Mouse (Mus musculus) neural tube, embryonic 15.5 days (tissue): ENCODE measurements around the gene Strn4. TPM values are rescaled to one million over a fixed set of nuclear protein-coding genes. Genes with fewer than 3 reads are reported as not detected.
A peak's percentile ranks its signal among the peaks of the same experiment; 100 is the strongest.

Source experiments
- ATAC-seq: fragments of 200-750 bp; cut with Nextera tagmentation; 2 replicates; pipeline ENCODE4 v1.8.0; 2017; ENCODE audit warnings: mild to moderate bottlenecking, moderate TSS enrichment, moderate library complexity; ENCODE audit not compliant: low FRiP score
- H3K27ac ChIP-seq: fragments of 300-500 bp; sonication (generic); replicated peaks from 2 replicates; pipeline ENCODE4 v1.5.1; 2015; ENCODE audit warnings: mild to moderate bottlenecking, inconsistent platforms
- H3K27me3 ChIP-seq: fragments of 300-500 bp; sonication (generic); replicated peaks from 2 replicates; pipeline ENCODE4 v1.6.1; 2015; ENCODE audit warnings: inconsistent platforms
- H3K36me3 ChIP-seq: fragments of 300-500 bp; sonication (generic); 2 replicates; pipeline ENCODE4 v1.6.1; 2015; ENCODE audit warnings: inconsistent platforms
- H3K4me1 ChIP-seq: fragments of 300-500 bp; sonication (generic); 2 replicates; pipeline ENCODE4 v1.6.1; 2015; ENCODE audit warnings: inconsistent platforms
- H3K4me2 ChIP-seq: fragments of 300-500 bp; sonication (generic); 2 replicates; pipeline ENCODE4 v1.6.1; 2015; ENCODE audit warnings: inconsistent platforms, mild to moderate bottlenecking, moderate library complexity
- H3K4me3 ChIP-seq: fragments of 300-500 bp; sonication (generic); replicated peaks from 2 replicates; pipeline ENCODE4 v1.5.1; 2015; ENCODE audit warnings: mild to moderate bottlenecking, inconsistent platforms
- H3K9ac ChIP-seq: fragments of 300-500 bp; sonication (generic); replicated peaks from 2 replicates; pipeline ENCODE4 v1.6.1; 2015; ENCODE audit warnings: mild to moderate bottlenecking, inconsistent platforms
- H3K9me3 ChIP-seq: fragments of 300-500 bp; sonication (generic); replicated peaks from 2 replicates; pipeline ENCODE4 v1.6.1; 2016; ENCODE audit warnings: inconsistent platforms
- WGBS: fragments of 180-500 bp; shearing (Covaris S2); methylation state at CpG from one replicate; pipeline ENCODE4 v1.1.7; 2015; ENCODE audit warnings: mixed read lengths; 5-methylcytosine and 5-hydroxymethylcytosine counted together
- polyA plus RNA-seq: library from polyadenylated mRNA; unstranded; fragments of >200 nt; fragmentation: Nextera tagmentation; extraction: Ambion mirVana; gene quantifications from 2 replicates; pipeline ENCODE4 v1.2.1, GENCODE M21; 2015

Strn4 gene
- polyA plus RNA-seq, 1 experiment from 2014 or later: 156 TPM

DNA sequence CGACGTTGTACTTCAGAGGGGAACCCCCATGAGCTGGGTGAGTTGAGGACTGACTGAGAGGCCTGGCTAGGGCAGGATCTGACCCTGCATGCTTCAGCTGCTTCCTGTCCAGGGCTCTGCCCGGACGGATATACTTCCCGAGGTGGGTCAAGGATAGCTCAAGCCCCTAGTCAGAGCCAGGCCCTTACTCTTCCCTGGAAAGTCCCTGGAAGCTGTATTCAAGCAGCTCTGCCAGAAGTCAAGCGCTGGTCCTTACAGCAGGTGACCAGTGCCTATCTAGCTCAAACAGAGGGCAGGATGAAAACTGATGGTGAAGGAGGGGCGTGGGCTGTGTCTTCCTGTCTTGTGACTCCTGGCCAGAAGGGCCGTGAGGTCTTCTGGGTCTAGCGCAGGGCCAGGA is 14.8 kb downstream of the Strn4 start:
- Histone ChIP-seq H3K4me1 (peaks cover 9% of the 10 kb centered on the region; the same call in 1 of the 2 replicates), H3K27me3 (no peaks in the 10 kb centered on the region), H3K36me3 (peaks cover 98% of the 10 kb centered on the region), H3K9ac (no peak overlapping the region), H3K9me3 (no peaks in the 10 kb centered on the region), H3K4me3 (no peak overlapping the region), H3K27ac (no peak overlapping the region), H3K4me2 (no peak overlapping the region)
- WGBS: 89% methylated on average over 9 of the region's 9 CpGs
- no peak for ATAC-seq

DNA sequence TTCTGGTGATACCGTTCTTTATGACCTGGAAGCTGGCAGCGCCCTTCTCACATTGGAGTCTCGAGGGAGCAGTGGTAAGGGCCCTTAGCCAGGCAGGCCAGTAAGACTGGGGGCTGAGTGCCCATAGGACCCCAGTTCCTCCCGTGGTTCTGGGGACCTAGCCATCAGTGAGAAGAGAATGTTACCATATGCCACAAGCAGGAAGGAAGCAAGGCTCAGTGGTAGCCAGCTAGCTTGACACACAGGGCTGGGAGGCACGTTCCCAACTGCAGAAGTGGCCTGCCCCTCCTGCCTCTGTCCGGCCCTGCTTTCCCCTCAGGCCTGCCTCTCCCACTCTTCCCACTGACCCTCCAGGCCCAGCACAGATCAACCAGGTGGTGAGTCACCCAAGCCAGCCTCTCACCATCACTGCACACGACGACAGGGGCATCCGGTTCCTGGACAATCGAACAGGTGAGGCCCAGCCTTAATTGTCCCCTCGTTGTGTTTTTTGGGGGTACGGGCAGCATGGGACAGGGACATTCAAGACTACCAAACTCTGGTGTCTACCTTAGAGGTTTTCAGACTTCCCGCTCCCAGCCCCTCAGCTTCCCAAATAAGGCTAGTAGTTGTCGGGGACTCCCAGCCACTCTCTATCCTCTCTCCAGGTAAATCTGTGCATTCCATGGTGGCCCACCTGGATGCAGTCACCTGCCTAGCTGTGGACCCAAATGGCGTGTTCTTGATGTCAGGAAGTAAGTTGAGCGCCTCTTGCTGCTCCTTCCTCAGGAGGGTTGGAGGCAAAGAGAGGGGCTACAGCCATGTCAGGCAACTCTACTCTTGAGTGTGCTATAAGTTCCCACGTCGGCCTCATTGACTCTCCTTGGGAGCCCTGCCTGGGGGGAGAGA is 22.5 kb downstream of the Strn4 start:
- 96% methylated on average over 18 of the region's 18 CpGs for WGBS
- ATAC-seq: no peak
- H3K9ac ChIP-seq: no peak overlapping the region

DNA sequence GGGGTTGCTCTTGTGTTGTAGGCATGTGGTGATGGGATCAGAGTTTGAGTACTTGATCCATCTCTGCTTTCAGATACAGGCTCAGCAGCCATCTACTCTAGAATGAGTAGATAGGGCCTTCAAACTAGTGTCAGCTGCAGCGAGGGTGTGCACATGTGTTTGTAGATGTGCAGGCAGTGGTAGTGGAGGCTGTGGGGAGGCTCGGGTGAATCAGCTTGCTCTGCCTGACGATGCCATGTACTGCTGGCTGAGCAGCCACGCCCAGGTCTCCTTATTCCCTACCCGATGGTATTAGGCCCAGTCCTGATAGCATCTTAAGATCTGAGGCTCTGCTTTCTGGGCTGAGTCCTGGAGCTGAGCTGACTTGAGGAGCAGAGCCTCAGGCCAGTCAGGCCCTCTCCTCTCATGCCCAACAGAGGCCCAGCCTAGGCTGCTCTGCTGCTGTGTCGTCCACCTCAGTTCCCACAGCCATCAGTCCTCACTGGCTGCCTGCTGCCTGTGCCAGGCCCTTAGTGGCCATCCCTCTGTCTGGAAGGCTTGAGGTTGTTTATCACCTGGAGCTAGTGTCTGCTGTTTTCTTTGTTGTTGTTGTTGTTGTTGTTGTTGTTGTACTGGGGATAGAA is 23.2 kb downstream of the Strn4 start:
- WGBS: 86% methylated on average over 6 of the region's 6 CpGs
- H3K9me3 ChIP-seq: no peaks in the 10 kb centered on the region
- no peak overlapping the region for H3K4me3 ChIP-seq
- no peak overlapping the region for H3K27ac ChIP-seq
- peaks cover 70% of the 10 kb centered on the region for H3K36me3 ChIP-seq
- H3K9ac ChIP-seq: no peak overlapping the region
- H3K4me2 ChIP-seq: no peak overlapping the region
- H3K4me1 ChIP-seq: peaks cover 26% of the 10 kb centered on the region
- no peaks in the 10 kb centered on the region for H3K27me3 ChIP-seq
- no peak for ATAC-seq

More for the DNA sequence above, 22.5 kb downstream of the Strn4 start:
- H3K4me2 ChIP-seq: no peak overlapping the region
- no peak overlapping the region for H3K27ac ChIP-seq
- H3K4me1 ChIP-seq: peaks cover 18% of the 10 kb centered on the region
- no peak overlapping the region for H3K4me3 ChIP-seq
- H3K27me3 ChIP-seq: no peaks in the 10 kb centered on the region
- H3K9me3 ChIP-seq: no peaks in the 10 kb centered on the region
- H3K36me3 ChIP-seq: peaks cover 78% of the 10 kb centered on the region

GRCm38 (mm10) chr7:16839427-16840108 is 23.9 kb downstream of the Strn4 start:
- no peak for ATAC-seq
- H3K36me3 ChIP-seq: peaks cover 64% of the 10 kb centered on the region

GRCm38 (mm10) chr7:16840109-16840491 is 24.4 kb downstream of the Strn4 start:
- Histone ChIP-seq H3K9me3 (no peaks in the 10 kb centered on the region), H3K4me3 (no peak overlapping the region), H3K4me2 (no peak overlapping the region), H3K4me1 (peaks cover 36% of the 10 kb centered on the region), H3K9ac (no peak overlapping the region; the same call in 1 of the 2 replicates), H3K27ac (no peak overlapping the region), H3K27me3 (no peaks in the 10 kb centered on the region), H3K36me3 (peaks cover 58% of the 10 kb centered on the region)
- whole genome bisulfite sequencing: 87% methylated on average over 2 of the region's 2 CpGs
- ATAC-seq: no peak

More at GRCm38 (mm10) chr7:16839427-16840108, 23.9 kb downstream of the Strn4 start:
- Histone ChIP-seq H3K27ac (no peak overlapping the region), H3K4me1 (peaks cover 31% of the 10 kb centered on the region), H3K4me2 (no peak overlapping the region), H3K9me3 (no peaks in the 10 kb centered on the region), H3K9ac (no peak overlapping the region), H3K4me3 (no peak overlapping the region), H3K27me3 (no peaks in the 10 kb centered on the region)
- 95% methylated on average over 12 of the region's 12 CpGs for WGBS

DNA sequence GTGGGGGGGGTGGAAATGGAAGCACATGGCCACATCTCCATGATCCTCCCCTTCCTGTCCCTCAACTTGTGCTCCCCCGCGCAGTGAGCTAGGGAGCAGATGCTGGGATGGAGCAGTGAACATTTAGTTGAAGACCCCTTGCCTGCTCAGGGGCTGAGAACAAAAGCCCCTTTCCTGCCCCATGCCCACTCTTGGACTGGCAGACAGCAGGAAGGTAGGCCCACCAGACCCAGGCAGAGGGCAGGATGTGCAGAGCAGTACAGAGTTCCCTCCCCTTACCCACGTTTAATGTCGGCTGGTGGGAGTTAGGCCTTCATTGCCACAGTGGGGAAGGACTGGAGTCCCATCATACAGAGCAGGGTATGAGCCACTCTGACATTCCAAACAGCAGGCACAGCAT is 25.4 kb downstream of the Strn4 start:
- no peak overlapping the region for H3K4me2 ChIP-seq
- no peak overlapping the region for H3K9ac ChIP-seq
- WGBS: 72% methylated on average over 4 of the region's 4 CpGs
- H3K36me3 ChIP-seq: peaks cover 53% of the 10 kb centered on the region
- no peak for ATAC-seq
- no peaks in the 10 kb centered on the region for H3K9me3 ChIP-seq
- H3K4me1 ChIP-seq: peaks cover 45% of the 10 kb centered on the region
- no peaks in the 10 kb centered on the region for H3K27me3 ChIP-seq
- H3K27ac ChIP-seq: 0 out of 2 replicates have a peak overlapping the region, but pooled peaks have one; percentile 5
- H3K4me3 ChIP-seq: no peak overlapping the region

- H3K4me1 ChIP-seq: peaks cover 45% of the 10 kb centered on the region
- H3K4me2 ChIP-seq: peak overlapping the region; percentile 98
- peak; percentile 11; the same call in 1 of the 2 replicates for ATAC-seq
- H3K9me3 ChIP-seq: no peaks in the 10 kb centered on the region
- 44% methylated on average over 11 of the region's 11 CpGs for WGBS
- no peak overlapping the region for H3K9ac ChIP-seq
- H3K27ac ChIP-seq: peak overlapping the region; percentile 76
- peak overlapping the region; percentile 59 for H3K4me3 ChIP-seq
- no peaks in the 10 kb centered on the region for H3K27me3 ChIP-seq
- peaks cover 49% of the 10 kb centered on the region for H3K36me3 ChIP-seq
Observed at GRCm38 (mm10) chr7:16841561-16842560, 26.2 kb downstream of the Strn4 start.

DNA sequence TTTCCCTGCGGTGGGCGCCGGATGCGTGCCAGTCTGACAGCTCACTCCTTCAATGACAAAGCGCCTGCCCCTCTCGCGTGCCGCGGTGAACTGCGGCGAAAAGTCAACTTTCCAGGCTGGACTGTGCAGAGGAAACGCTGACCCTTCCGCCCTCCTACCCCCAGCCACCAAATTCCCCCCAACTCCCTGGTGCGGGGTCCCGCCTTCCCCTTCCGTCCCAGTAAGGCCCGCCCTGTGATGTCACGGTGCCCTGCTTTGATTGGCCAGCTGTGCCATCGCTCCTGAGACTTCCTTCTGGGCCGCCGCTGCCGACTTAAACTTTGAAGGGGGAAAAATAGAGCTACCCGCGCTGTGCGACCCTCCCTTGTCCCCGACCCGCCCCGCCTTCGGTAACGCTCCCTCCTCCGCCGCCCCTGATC is 27.0 kb downstream of the Strn4 start, which contains the start of gene Prkd2:
Gene Prkd2, plus strand, starts transcription at position 258 of the 419 bp plus-strand sequence.
- peak within 1 kb of the TSS; percentile 74 for H3K9ac ChIP-seq
- no peaks in the 10 kb centered on the region for H3K27me3 ChIP-seq
- H3K4me2 ChIP-seq: peak within 1 kb of the TSS; percentile 98
- no peaks in the 10 kb centered on the region for H3K9me3 ChIP-seq
- H3K4me3 ChIP-seq: peak within 1 kb of the TSS; percentile 59
- H3K36me3 ChIP-seq: peaks cover 41% of the 10 kb centered on the region
- H3K27ac ChIP-seq: peak within 1 kb of the TSS; percentile 76
- peaks cover 45% of the 10 kb centered on the region for H3K4me1 ChIP-seq
- ATAC-seq: peak; percentile 88
- under 1% methylated on average over 31 of the region's 32 CpGs for WGBS

- H3K4me3 ChIP-seq: peak overlapping the region; percentile 59
- peak overlapping the region; percentile 70 for H3K27ac ChIP-seq
- H3K4me1 ChIP-seq: peaks cover 45% of the 10 kb centered on the region
- peak overlapping the region; percentile 74 for H3K9ac ChIP-seq
- no peaks in the 10 kb centered on the region for H3K27me3 ChIP-seq
- H3K4me2 ChIP-seq: peak overlapping the region; percentile 98
- ATAC-seq: peak; percentile 9; the same call in 1 of the 2 replicates
- H3K36me3 ChIP-seq: peaks cover 32% of the 10 kb centered on the region
- 1% methylated on average over 33 of the region's 33 CpGs for WGBS
- no peaks in the 10 kb centered on the region for H3K9me3 ChIP-seq
Observed at GRCm38 (mm10) chr7:16843441-16844171, 27.9 kb downstream of the Strn4 start.

GRCm38 (mm10) chr7:16844696-16845071 is 29.0 kb downstream of the Strn4 start:
- H3K4me2 ChIP-seq: peak overlapping the region; percentile 98
- 63% methylated on average over 3 of the region's 3 CpGs for WGBS
- H3K9me3 ChIP-seq: no peaks in the 10 kb centered on the region
- H3K27ac ChIP-seq: peak overlapping the region; percentile 54; the same call in 1 of the 2 replicates
- peaks cover 45% of the 10 kb centered on the region for H3K4me1 ChIP-seq
- H3K9ac ChIP-seq: 0 out of 2 replicates have a peak overlapping the region, but pooled peaks have one; percentile 74
- peak overlapping the region; percentile 59; the same call in 1 of the 2 replicates for H3K4me3 ChIP-seq
- ATAC-seq: no peak
- no peaks in the 10 kb centered on the region for H3K27me3 ChIP-seq
- peaks cover 29% of the 10 kb centered on the region for H3K36me3 ChIP-seq
